Mouse (Mus musculus) cerebellum, adult 2 months (tissue): ENCODE results near the gene Eef2.

Experiments
- CTCF ChIP-seq: fragments of 200-500 bp; IDR thresholded peaks from 2 replicates; pipeline ENCODE4 v1.5.1; 2011; ENCODE audit warnings: low read depth, mild to moderate bottlenecking, control low read depth, low read length, moderate library complexity, borderline replicate concordance; ENCODE audit not compliant: insufficient read depth
- POLR2A ChIP-seq: fragments of 200-500 bp; IDR thresholded peaks from 2 replicates; pipeline ENCODE4 v1.6.1; 2011; ENCODE audit warnings: low read length, control low read depth, borderline replicate concordance; ENCODE audit not compliant: insufficient read depth

DNA sequence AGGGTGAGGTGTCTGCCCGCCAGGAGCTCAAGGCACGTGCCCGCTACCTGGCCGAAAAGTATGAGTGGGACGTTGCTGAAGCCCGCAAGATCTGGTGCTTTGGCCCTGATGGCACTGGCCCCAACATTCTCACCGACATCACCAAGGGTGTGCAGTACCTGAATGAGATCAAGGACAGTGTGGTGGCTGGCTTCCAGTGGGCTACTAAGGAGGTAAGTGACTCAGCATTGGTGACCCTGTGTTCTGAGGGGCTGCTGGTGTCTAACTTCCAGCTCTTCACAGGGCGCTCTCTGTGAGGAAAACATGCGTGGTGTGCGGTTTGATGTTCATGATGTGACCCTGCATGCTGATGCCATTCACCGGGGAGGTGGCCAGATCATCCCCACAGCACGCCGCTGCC is 4.5 kb downstream of the Eef2 start:
- TF ChIP-seq CTCF (no peak), POLR2A (no peak)
